Mouse (Mus musculus) cortical plate, adult 2 months (tissue): ENCODE measurements around the gene Cradd. TPM values are rescaled to one million over a fixed set of nuclear protein-coding genes. Genes with fewer than 3 reads are reported as not detected.

Experiments
- H3K27ac ChIP-seq: fragments of 200-500 bp; 2 replicates; pipeline ENCODE4 v1.5.1; 2012; ENCODE audit warnings: low read length, control low read depth, inconsistent platforms; ENCODE audit not compliant: insufficient read depth
- H3K4me1 ChIP-seq: fragments of 200-500 bp; 2 replicates; pipeline ENCODE4 v1.6.1; 2011; ENCODE audit warnings: low read length; ENCODE audit not compliant: control insufficient read depth, insufficient read depth
- H3K4me3 ChIP-seq: fragments of 200-500 bp; 2 replicates; pipeline ENCODE4 v1.5.1; 2011; ENCODE audit warnings: mild to moderate bottlenecking, low read length, control low read depth; ENCODE audit not compliant: insufficient read depth
- CTCF ChIP-seq: fragments of 200-500 bp; IDR thresholded peaks from 2 replicates; pipeline ENCODE4 v1.5.1; 2011; ENCODE audit warnings: mild to moderate bottlenecking, control low read depth, low read length; ENCODE audit not compliant: insufficient read depth; ENCODE audit errors: extremely low read depth
- POLR2A ChIP-seq: fragments of 200-500 bp; IDR thresholded peaks from 2 replicates; pipeline ENCODE4 v1.6.1; 2011; ENCODE audit warnings: mild to moderate bottlenecking, low read length, control low read depth; ENCODE audit not compliant: insufficient read depth; ENCODE audit errors: extremely low read depth
- polyA plus RNA-seq: library from polyadenylated mRNA; depleted of rRNA; stranded (reverse); fragments of >200 nt; gene quantifications from 2 replicates; pipeline ENCODE4 v1.2.3, GENCODE M21; 2012

Cradd gene
- polyA plus RNA-seq, 1 experiment, result 7.1 TPM

DNA sequence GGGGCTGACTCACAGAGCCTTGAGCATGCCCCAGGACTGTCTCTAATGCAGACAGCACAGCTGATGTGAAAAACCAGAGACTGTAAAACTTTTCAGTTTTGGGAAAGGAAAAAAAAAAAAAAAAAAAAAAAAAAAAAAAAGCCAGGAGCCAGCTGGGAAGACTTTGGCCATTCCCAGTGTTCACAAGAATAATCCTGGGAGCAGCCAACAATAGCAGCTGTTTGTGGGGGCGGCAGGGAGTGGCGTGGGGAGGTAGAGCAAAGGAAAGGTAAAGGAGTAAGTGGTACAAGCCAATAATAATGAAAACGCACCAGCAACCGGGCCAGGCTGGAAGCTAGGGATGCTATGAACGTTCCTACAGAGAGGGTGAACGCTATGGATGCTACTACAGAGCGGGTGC, 32.8 kb upstream of the Cradd start:
- Histone ChIP-seq H3K4me3 (no peak overlapping the region), H3K27ac (no peak overlapping the region), H3K4me1 (no peaks in the 10 kb centered on the region)
- no peak for TF ChIP-seq POLR2A
- no peak for TF ChIP-seq CTCF

DNA sequence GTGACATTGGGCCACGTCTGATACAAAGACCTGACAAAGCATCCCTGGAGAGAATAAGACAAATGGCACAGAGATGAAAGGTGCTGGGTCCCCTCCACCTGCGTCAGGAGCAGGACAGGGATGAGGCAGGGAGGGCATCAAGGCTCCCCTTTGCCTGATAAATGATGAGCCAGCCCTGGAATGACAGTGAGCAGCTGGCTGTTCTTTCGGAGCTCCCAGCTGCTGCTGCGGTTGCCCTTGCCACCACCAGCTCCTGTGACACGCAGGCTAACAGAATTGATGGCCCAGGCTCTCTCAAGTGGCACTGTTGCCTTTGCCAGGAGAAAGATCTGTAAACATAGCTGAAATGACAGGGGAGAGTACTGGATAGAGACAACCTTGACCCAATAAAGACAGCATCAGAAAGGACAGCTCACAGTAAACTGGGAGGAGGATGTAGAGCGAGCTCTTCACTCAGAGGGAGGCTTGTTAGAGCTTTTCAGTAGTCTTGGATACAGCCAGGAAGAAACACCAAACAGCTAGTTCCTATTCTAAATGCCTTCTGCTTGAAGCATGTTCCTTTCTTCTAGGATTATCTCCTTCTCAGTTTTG, 31.8 kb upstream of the Cradd start:
- H3K27ac ChIP-seq, result no peak overlapping the region
- no peak overlapping the region for H3K4me3 ChIP-seq
- H3K4me1 ChIP-seq, result no peaks in the 10 kb centered on the region
- no peak for TF ChIP-seq POLR2A
- no peak for TF ChIP-seq CTCF

DNA sequence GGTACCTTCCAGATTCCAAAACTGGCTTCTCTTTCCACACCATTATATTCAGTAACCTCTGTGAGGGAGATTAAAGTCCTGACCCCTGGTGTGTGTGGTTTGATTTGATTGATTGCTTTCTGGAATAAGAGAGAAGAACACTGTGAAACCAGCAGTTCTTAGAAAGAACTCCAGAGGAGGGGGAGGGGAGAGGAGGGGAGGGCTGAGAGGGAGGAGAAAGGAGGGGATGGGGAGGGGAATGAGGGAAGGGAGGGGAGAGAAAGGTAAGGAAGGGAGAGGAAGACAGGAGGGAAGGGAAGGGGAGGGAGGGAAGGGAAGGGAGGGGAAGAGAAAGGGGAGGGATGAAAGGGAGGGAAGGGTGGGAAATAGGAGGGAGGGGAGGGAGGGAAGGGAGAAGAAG, 30.7 kb upstream of the Cradd start:
- no peak overlapping the region for H3K27ac ChIP-seq
- H3K4me1 ChIP-seq, result no peaks in the 10 kb centered on the region
- TF ChIP-seq CTCF (no peak), POLR2A (no peak)
- H3K4me3 ChIP-seq, result no peak overlapping the region

DNA sequence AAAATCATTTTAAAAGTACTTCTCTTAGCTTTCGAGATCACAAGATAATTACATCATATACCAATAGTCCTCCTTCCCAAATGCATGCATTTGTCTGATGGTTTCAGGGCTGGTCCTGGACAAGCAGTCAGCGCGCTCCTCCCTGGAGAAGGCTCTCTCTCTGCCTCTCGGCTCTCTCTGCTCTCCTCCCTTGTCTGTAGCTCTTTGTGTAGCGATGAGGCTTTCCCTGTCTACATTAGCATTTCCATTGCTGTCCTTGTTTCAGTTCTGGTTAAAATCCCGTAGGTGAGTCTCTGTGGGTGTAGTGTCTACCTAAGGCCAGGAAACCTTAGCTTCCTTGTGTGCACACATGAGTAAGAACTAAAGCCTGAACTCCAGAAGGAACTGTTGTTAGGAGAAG, 30.1 kb upstream of the Cradd start:
- no peak for TF ChIP-seq CTCF
- no peak for TF ChIP-seq POLR2A
- H3K27ac ChIP-seq, result no peak overlapping the region
- H3K4me3 ChIP-seq, result no peak overlapping the region
- H3K4me1 ChIP-seq, result no peaks in the 10 kb centered on the region

- TF ChIP-seq POLR2A (no peak), CTCF (no peak)
- Histone ChIP-seq H3K4me1 (no peaks in the 10 kb centered on the region), H3K4me3 (no peak overlapping the region), H3K27ac (no peak overlapping the region)
Observed at GRCm38 (mm10) chr10:95348457-95348856, 24.5 kb upstream of the Cradd start.

GRCm38 (mm10) chr10:95347776-95348175, 23.8 kb upstream of the Cradd start:
- no peak for TF ChIP-seq POLR2A
- TF ChIP-seq CTCF, result no peak
- H3K27ac ChIP-seq, result no peak overlapping the region
- no peak overlapping the region for H3K4me3 ChIP-seq
- H3K4me1 ChIP-seq, result no peaks in the 10 kb centered on the region

DNA sequence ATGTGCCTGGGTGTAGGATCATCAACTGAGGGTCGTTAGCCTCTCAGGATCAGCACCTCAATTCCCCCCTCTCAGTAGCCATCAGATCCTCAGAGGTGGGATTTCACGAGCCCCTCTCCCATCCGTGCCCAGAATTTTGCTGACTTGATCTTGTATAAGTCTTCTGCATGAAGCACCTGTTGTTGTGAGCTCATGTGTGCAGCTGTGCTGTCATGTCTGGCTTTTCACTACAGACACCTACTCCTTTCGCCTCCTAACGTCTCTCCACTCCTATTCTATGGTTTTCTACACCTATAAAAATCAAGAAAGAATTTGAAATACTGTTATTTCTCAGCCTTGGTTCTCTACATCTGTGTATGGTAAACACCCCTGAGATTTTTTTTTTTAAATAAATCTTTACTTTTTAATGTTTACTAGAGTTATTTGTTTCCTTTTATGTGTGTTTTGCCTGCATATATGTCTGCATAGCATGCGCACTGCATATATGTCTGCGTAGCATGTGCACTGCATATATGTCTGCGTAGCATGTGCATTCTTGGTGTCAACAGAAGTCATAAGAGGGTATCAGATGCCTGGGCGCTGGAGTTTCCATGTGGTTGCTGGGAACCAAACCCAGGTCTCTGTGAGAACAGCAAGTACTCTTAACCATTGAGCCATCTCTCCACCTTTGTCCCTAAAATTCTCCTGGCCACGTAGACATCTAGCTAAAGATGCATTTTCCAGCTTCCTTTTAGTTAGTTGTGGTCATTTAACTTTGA, 19.1 kb upstream of the Cradd start:
- TF ChIP-seq CTCF (no peak), POLR2A (no peak)
- Histone ChIP-seq H3K4me1 (no peaks in the 10 kb centered on the region), H3K27ac (no peak overlapping the region), H3K4me3 (no peak overlapping the region)

GRCm38 (mm10) chr10:95340676-95341075, 16.7 kb upstream of the Cradd start:
- Histone ChIP-seq H3K4me3 (no peak overlapping the region), H3K27ac (no peak overlapping the region), H3K4me1 (no peaks in the 10 kb centered on the region; the same call in 1 of the 2 replicates)
- no peak for TF ChIP-seq POLR2A

DNA sequence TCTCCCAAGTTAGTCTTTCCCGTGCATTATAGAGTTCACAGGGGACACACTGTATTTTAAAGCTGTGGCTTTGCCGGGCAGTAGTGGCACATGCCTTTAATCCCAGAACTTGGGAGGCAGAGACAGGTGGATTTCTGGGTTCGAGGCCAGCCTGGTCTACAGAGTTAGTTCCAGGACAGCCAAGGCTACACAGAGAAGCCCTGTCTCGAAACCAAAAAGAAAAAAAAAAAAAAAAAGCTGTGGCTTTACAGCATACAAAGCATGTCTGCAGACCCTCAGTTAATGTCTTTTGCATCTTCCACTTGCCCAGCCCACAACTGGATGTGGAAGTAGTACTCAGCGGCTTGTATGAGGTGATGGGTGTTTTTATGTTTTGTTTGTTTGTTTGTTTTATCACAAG, 13.7 kb upstream of the Cradd start:
- TF ChIP-seq POLR2A (no peak), CTCF (no peak)
- no peak overlapping the region for H3K27ac ChIP-seq
- no peak overlapping the region for H3K4me3 ChIP-seq
- H3K4me1 ChIP-seq, result no peaks in the 10 kb centered on the region; the same call in 1 of the 2 replicates
